Mouse (Mus musculus): ENCODE measurements at regions not wholly inside any gene's neighbourhood (a gene's known extent, or its start where the extent isn't known, plus 50 kb on each side); places are given as distances from the start of the nearest gene placed in this dataset.

GRCm38 (mm10) chr12:11981743-11982142 is 280.2 kb upstream of the Fam49a start:
- H3K9ac ChIP-seq (ENCODE audit: low read depth, low read length) = no peak overlapping the region
- no peak overlapping the region for H3K4me2 ChIP-seq (ENCODE audit: low read depth, low read length)
- H3K4me1 ChIP-seq (ENCODE audit: control insufficient read depth, insufficient read depth, low read length) = no peaks in the 10 kb centered on the region
- H3K27ac ChIP-seq (ENCODE audit: low read length) = no peak overlapping the region
- H3K27me3 ChIP-seq (replicated peaks; ENCODE audit: control insufficient read depth, insufficient read depth, low read length) = no peaks in the 10 kb centered on the region
- H3K9me3 ChIP-seq (ENCODE audit: control insufficient read depth, low read length) = no peaks in the 10 kb centered on the region
- no peaks in the 10 kb centered on the region for H3K36me3 ChIP-seq (ENCODE audit: control insufficient read depth, insufficient read depth, low read length)
- WGBS = 92% methylated on average over 1 of the region's 1 CpGs
- no peak for ATAC-seq
- H3K4me3 ChIP-seq (ENCODE audit: low read length) = no peak overlapping the region

GRCm38 (mm10) chr12:11993513-11993912 is 268.4 kb upstream of the Fam49a start:
- H3K36me3 ChIP-seq (ENCODE audit: control insufficient read depth, insufficient read depth, low read length) = no peaks in the 10 kb centered on the region
- no peak for ATAC-seq
- WGBS = 89% methylated on average over 1 of the region's 1 CpGs

DNA sequence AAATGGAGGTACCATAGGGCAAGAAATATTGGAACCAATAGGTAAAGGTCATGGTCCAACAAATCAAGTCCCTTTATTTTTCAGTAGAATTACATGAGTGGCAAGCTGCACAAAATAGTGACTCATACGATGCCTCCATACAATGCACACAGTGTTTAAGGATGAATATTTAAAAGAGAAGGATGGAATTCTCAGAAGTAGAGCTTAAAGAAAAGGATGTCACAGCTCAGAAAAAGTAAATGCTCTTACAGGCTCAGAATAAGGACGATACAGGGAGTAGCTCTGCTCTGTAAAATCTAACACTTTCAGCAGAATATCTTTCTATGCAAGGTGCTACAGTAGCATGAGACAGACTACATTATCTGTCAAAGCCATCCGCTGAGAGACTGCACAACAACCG is 262.7 kb upstream of the Fam49a start:
- WGBS = 86% methylated on average over 4 of the region's 4 CpGs
- H3K27ac ChIP-seq (ENCODE audit: low read length) = no peak overlapping the region

More at GRCm38 (mm10) chr12:11993513-11993912, 268.4 kb upstream of the Fam49a start:
- Histone ChIP-seq H3K9ac (ENCODE audit: low read depth, low read length) (no peak overlapping the region), H3K27ac (ENCODE audit: low read length) (no peak overlapping the region), H3K4me1 (ENCODE audit: control insufficient read depth, insufficient read depth, low read length) (no peaks in the 10 kb centered on the region), H3K27me3 (replicated peaks; ENCODE audit: control insufficient read depth, insufficient read depth, low read length) (no peaks in the 10 kb centered on the region), H3K9me3 (ENCODE audit: control insufficient read depth, low read length) (no peaks in the 10 kb centered on the region), H3K4me3 (ENCODE audit: low read length) (no peak overlapping the region), H3K4me2 (ENCODE audit: low read depth, low read length) (no peak overlapping the region)

GRCm38 (mm10) chr12:12002414-12002813 is 259.5 kb upstream of the Fam49a start:
- ATAC-seq = no peak
- H3K4me2 ChIP-seq (ENCODE audit: low read depth, low read length) = no peak overlapping the region
- no peak overlapping the region for H3K4me3 ChIP-seq (ENCODE audit: low read length)
- WGBS = 46% methylated on average over 3 of the region's 3 CpGs
- H3K9me3 ChIP-seq (ENCODE audit: control insufficient read depth, low read length) = no peaks in the 10 kb centered on the region
- H3K27me3 ChIP-seq (replicated peaks; ENCODE audit: control insufficient read depth, insufficient read depth, low read length) = no peaks in the 10 kb centered on the region
- no peak overlapping the region for H3K9ac ChIP-seq (ENCODE audit: low read depth, low read length)
- H3K36me3 ChIP-seq (ENCODE audit: control insufficient read depth, insufficient read depth, low read length) = no peaks in the 10 kb centered on the region
- no peak overlapping the region for H3K27ac ChIP-seq (ENCODE audit: low read length)
- H3K4me1 ChIP-seq (ENCODE audit: control insufficient read depth, insufficient read depth, low read length) = no peaks in the 10 kb centered on the region

More for the DNA sequence above, 262.7 kb upstream of the Fam49a start:
- H3K4me2 ChIP-seq (ENCODE audit: low read depth, low read length) = no peak overlapping the region
- H3K36me3 ChIP-seq (ENCODE audit: control insufficient read depth, insufficient read depth, low read length) = no peaks in the 10 kb centered on the region
- no peak overlapping the region for H3K4me3 ChIP-seq (ENCODE audit: low read length)
- no peaks in the 10 kb centered on the region for H3K27me3 ChIP-seq (replicated peaks; ENCODE audit: control insufficient read depth, insufficient read depth, low read length)
- H3K9me3 ChIP-seq (ENCODE audit: control insufficient read depth, low read length) = no peaks in the 10 kb centered on the region
- no peak for ATAC-seq
- no peak overlapping the region for H3K9ac ChIP-seq (ENCODE audit: low read depth, low read length)
- no peaks in the 10 kb centered on the region for H3K4me1 ChIP-seq (ENCODE audit: control insufficient read depth, insufficient read depth, low read length)

DNA sequence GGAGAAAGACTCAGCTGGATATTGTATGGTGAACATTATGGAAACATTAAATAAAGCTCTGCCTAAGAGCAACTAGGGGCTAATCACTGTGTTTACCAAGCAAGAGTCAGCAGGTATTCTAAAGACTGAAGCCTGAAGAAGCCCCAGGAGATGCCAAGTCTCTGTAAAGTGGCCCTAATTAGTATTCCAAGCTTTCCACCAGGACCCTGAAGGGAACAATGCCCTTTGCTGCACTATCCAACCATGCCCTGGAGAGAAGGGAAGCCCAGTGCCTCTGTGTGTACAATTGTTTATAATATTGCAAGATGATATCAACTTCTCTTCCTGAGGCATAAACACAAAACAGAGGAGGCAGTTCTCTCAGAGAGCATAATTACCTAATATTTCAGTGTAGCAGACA is 251.3 kb upstream of the Fam49a start:
- Histone ChIP-seq H3K4me2 (ENCODE audit: low read depth, low read length) (no peak overlapping the region), H3K9ac (ENCODE audit: low read depth, low read length) (no peak overlapping the region)

GRCm38 (mm10) chr12:12023819-12024470 is 238.0 kb upstream of the Fam49a start:
- no peaks in the 10 kb centered on the region for H3K27me3 ChIP-seq (replicated peaks; ENCODE audit: control insufficient read depth, insufficient read depth, low read length)
- 69% methylated on average over 6 of the region's 6 CpGs for WGBS
- H3K9ac ChIP-seq (ENCODE audit: low read depth, low read length) = no peak overlapping the region
- no peak overlapping the region for H3K4me2 ChIP-seq (ENCODE audit: low read depth, low read length)
- H3K36me3 ChIP-seq (ENCODE audit: control insufficient read depth, insufficient read depth, low read length) = no peaks in the 10 kb centered on the region
- no peaks in the 10 kb centered on the region for H3K4me1 ChIP-seq (ENCODE audit: control insufficient read depth, insufficient read depth, low read length)
- no peak overlapping the region for H3K27ac ChIP-seq (ENCODE audit: low read length)
- no peak overlapping the region for H3K4me3 ChIP-seq (ENCODE audit: low read length)
- H3K9me3 ChIP-seq (ENCODE audit: control insufficient read depth, low read length) = no peaks in the 10 kb centered on the region
- no peak for ATAC-seq

More for the DNA sequence above, 251.3 kb upstream of the Fam49a start:
- H3K4me3 ChIP-seq (ENCODE audit: low read length) = no peak overlapping the region
- H3K27me3 ChIP-seq (replicated peaks; ENCODE audit: control insufficient read depth, insufficient read depth, low read length) = no peaks in the 10 kb centered on the region
- H3K4me1 ChIP-seq (ENCODE audit: control insufficient read depth, insufficient read depth, low read length) = no peaks in the 10 kb centered on the region
- no peak overlapping the region for H3K27ac ChIP-seq (ENCODE audit: low read length)
- no peaks in the 10 kb centered on the region for H3K9me3 ChIP-seq (ENCODE audit: control insufficient read depth, low read length)
- ATAC-seq = no peak
- H3K36me3 ChIP-seq (ENCODE audit: control insufficient read depth, insufficient read depth, low read length) = no peaks in the 10 kb centered on the region

- Histone ChIP-seq H3K4me2 (ENCODE audit: low read depth, low read length) (no peak overlapping the region), H3K27ac (ENCODE audit: low read length) (no peak overlapping the region), H3K4me1 (ENCODE audit: control insufficient read depth, insufficient read depth, low read length) (no peaks in the 10 kb centered on the region), H3K9me3 (ENCODE audit: control insufficient read depth, low read length) (no peaks in the 10 kb centered on the region), H3K9ac (ENCODE audit: low read depth, low read length) (no peak overlapping the region), H3K4me3 (ENCODE audit: low read length) (no peak overlapping the region), H3K36me3 (ENCODE audit: control insufficient read depth, insufficient read depth, low read length) (no peaks in the 10 kb centered on the region), H3K27me3 (replicated peaks; ENCODE audit: control insufficient read depth, insufficient read depth, low read length) (no peaks in the 10 kb centered on the region)
- ATAC-seq = no peak
- WGBS = 80% methylated on average over 2 of the region's 2 CpGs
Observed at GRCm38 (mm10) chr12:12030039-12030550, 231.8 kb upstream of the Fam49a start.

DNA sequence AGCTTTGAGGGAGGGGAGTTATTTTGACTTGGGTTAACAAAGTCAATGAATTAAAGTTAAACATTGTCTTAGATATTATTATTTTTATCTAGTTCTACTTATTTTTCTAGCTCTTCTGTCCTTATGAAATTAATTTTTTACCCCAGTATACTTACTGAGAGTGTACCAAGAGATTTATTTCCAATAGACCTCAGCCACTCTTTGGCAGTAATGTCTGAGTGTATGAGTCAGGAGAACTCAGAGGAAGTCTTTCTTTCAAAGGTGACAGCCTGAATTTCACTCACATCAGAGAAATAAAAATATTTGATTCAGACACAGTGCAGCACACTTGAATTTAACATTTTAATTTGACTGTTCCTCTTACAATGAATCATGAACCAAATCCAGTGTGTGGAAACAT is 227.4 kb upstream of the Fam49a start:
- Histone ChIP-seq H3K4me3 (ENCODE audit: low read length) (no peak overlapping the region), H3K36me3 (ENCODE audit: control insufficient read depth, insufficient read depth, low read length) (no peaks in the 10 kb centered on the region), H3K9me3 (ENCODE audit: control insufficient read depth, low read length) (no peaks in the 10 kb centered on the region), H3K27ac (ENCODE audit: low read length) (no peak overlapping the region), H3K4me2 (ENCODE audit: low read depth, low read length) (no peak overlapping the region), H3K9ac (ENCODE audit: low read depth, low read length) (no peak overlapping the region), H3K27me3 (replicated peaks; ENCODE audit: control insufficient read depth, insufficient read depth, low read length) (no peaks in the 10 kb centered on the region), H3K4me1 (ENCODE audit: control insufficient read depth, insufficient read depth, low read length) (no peaks in the 10 kb centered on the region)
- no peak for ATAC-seq

GRCm38 (mm10) chr12:12039217-12039616 is 222.7 kb upstream of the Fam49a start:
- no peak overlapping the region for H3K9ac ChIP-seq (ENCODE audit: low read depth, low read length)
- WGBS = 59% methylated on average over 1 of the region's 1 CpGs
- no peak overlapping the region for H3K4me2 ChIP-seq (ENCODE audit: low read depth, low read length)
- no peaks in the 10 kb centered on the region for H3K4me1 ChIP-seq (ENCODE audit: control insufficient read depth, insufficient read depth, low read length)
- H3K27me3 ChIP-seq (replicated peaks; ENCODE audit: control insufficient read depth, insufficient read depth, low read length) = no peaks in the 10 kb centered on the region
- no peak overlapping the region for H3K27ac ChIP-seq (ENCODE audit: low read length)
- peak; percentile 94 for ATAC-seq
- H3K36me3 ChIP-seq (ENCODE audit: control insufficient read depth, insufficient read depth, low read length) = no peaks in the 10 kb centered on the region
- H3K4me3 ChIP-seq (ENCODE audit: low read length) = no peak overlapping the region
- H3K9me3 ChIP-seq (ENCODE audit: control insufficient read depth, low read length) = no peaks in the 10 kb centered on the region

- Histone ChIP-seq H3K9me3 (ENCODE audit: control insufficient read depth, low read length) (no peaks in the 10 kb centered on the region), H3K9ac (ENCODE audit: low read depth, low read length) (no peak overlapping the region), H3K27me3 (replicated peaks; ENCODE audit: control insufficient read depth, insufficient read depth, low read length) (no peaks in the 10 kb centered on the region), H3K36me3 (ENCODE audit: control insufficient read depth, insufficient read depth, low read length) (no peaks in the 10 kb centered on the region), H3K27ac (ENCODE audit: low read length) (no peak overlapping the region), H3K4me1 (ENCODE audit: control insufficient read depth, insufficient read depth, low read length) (no peaks in the 10 kb centered on the region), H3K4me3 (ENCODE audit: low read length) (no peak overlapping the region), H3K4me2 (ENCODE audit: low read depth, low read length) (no peak overlapping the region)
- 74% methylated on average over 4 of the region's 4 CpGs for WGBS
- no peak for ATAC-seq
Observed at GRCm38 (mm10) chr12:12062215-12062614, 199.7 kb upstream of the Fam49a start.
